Mouse (Mus musculus): ENCODE data around the gene Ampd2. TPM values are rescaled to one million over a fixed set of nuclear protein-coding genes. Genes with fewer than 3 reads are reported as not detected.

Gene Ampd2
- 50.1 and 51.4 TPM in 2 replicates for polyA plus RNA-seq (2015; fragmentation: Nextera tagmentation; extraction: Ambion mirVana)

DNA sequence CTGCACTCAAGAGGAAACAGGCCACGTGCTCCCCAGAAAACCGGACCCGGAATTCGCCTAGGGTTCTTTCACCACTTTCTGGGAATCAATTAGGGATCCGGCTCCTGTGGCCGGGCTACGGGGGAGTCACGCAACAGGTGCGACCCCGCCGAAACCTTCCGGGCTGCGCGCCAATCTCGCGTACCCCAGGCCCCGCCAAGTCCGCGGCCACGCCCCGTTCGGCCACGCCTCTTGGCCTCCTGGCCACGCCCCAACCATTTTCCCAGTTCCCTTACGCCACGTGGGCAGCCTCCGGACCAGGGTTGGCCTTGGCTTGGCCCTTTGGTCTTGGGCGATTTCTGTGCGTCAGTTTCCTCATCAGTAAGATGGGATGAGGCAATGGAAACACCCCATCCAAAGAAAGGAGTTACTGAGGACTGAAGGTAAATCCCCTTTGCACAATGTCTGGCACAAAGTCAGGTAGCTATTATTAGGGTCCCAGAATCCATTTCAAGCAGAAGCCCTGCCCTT, at the start of gene Ampd2:
Gene Ampd2 (minus strand): TSS at position 182 of the 510 bp plus-strand sequence.
- Histone ChIP-seq H3K9me3 (no peaks in the 10 kb centered on the region), H3K36me3 (no peaks in the 10 kb centered on the region), H3K27me3 (no peaks in the 10 kb centered on the region), H3K9ac (peak within 1 kb of the TSS; percentile 69), H3K4me3 (peak within 1 kb of the TSS; percentile 68), H3K27ac (peak within 1 kb of the TSS; percentile 89), H3K4me2 (peak within 1 kb of the TSS; percentile 99), H3K4me1 (peaks cover 69% of the 10 kb centered on the region)
- under 1% methylated on average over 26 of the region's 29 CpGs for WGBS
- ATAC-seq (ENCODE audit: insufficient number of reproducible peaks, low FRiP score, low TSS enrichment, low read depth), result peak; percentile 16

DNA sequence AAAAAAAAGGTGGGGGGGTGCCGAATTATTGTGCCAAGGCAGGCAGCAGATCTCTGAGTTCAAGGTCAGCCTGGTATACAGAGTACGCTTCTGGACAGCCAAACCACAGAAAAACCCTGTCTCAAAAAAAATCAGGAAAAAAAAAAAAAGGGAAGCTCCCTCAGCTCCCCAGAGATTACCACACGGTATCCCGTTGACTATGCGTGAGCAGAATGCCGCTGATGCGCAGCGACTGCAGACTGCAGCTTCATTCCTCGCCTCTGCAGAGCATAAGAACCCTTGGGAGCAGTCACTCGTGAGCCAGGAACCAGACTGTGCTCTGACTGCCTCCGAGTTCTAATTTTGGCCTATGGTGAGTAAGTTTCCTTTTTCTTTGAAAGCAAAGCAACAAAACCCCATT, 48.2 kb upstream of the Ampd2 start:
- H3K27me3 ChIP-seq, result no peaks in the 10 kb centered on the region
- 81% methylated on average over 11 of the region's 11 CpGs for WGBS
- no peak overlapping the region for H3K27ac ChIP-seq
- no peak overlapping the region for H3K4me2 ChIP-seq
- peaks cover 5% of the 10 kb centered on the region; the same call in 1 of the 2 replicates for H3K4me1 ChIP-seq
- ATAC-seq (ENCODE audit: insufficient number of reproducible peaks, low FRiP score, low TSS enrichment, low read depth), result no peak
- H3K9me3 ChIP-seq, result no peaks in the 10 kb centered on the region
- no peak overlapping the region for H3K4me3 ChIP-seq
- H3K9ac ChIP-seq, result no peak overlapping the region
- H3K36me3 ChIP-seq, result no peaks in the 10 kb centered on the region

DNA sequence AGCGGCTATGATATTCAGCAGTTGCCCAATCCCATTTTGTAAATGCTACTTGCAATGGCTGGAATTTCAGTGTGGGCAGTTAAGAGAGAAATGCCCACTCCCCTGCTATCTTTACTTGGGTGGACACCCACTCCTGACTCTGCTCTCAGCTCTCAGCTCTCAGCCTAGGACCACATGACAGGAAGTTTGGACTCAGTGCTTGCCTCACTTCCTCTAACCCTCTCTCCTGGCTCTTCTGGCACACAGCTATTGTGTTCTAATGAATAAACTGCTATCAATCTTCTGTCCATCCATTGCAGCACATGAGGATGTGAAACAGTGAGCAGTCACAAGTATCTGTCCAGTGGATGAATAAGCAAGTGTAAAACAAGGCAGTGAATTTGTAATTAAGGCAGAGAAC, 46.0 kb upstream of the Ampd2 start:
- peaks cover 20% of the 10 kb centered on the region for H3K4me1 ChIP-seq
- WGBS, result 81% methylated on average over 1 of the region's 1 CpGs
- ATAC-seq (ENCODE audit: insufficient number of reproducible peaks, low FRiP score, low TSS enrichment, low read depth), result no peak
- H3K4me2 ChIP-seq, result no peak overlapping the region
- no peaks in the 10 kb centered on the region for H3K36me3 ChIP-seq
- no peak overlapping the region for H3K4me3 ChIP-seq
- H3K9me3 ChIP-seq, result no peaks in the 10 kb centered on the region
- no peaks in the 10 kb centered on the region for H3K27me3 ChIP-seq
- no peak overlapping the region for H3K27ac ChIP-seq
- no peak overlapping the region for H3K9ac ChIP-seq

DNA sequence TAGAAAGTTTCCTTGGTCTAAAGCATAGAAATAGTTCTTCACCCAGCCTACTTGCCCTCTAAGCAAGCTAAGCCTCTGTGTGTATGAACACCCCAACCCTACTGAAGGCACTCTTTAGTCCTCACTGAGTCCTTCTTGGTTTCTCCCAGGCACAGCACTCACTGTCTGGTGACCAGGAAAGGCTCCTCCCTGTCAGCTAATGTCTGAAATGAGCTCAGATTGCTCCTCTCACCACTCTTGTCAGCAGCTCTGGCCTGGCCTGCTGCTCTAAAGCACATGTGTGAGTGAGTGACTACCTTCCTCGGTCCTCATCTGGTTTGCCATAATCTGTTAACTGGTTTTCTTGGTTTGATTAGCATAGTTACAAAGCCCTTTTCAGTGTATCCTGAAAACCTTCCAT, 45.4 kb upstream of the Ampd2 start:
- Histone ChIP-seq H3K4me2 (no peak overlapping the region), H3K4me3 (no peak overlapping the region), H3K4me1 (peaks cover 20% of the 10 kb centered on the region), H3K27me3 (no peaks in the 10 kb centered on the region), H3K36me3 (no peaks in the 10 kb centered on the region), H3K27ac (peak overlapping the region; percentile 8; the same call in 1 of the 2 replicates), H3K9me3 (no peaks in the 10 kb centered on the region), H3K9ac (no peak overlapping the region)
- no peak for ATAC-seq (ENCODE audit: insufficient number of reproducible peaks, low FRiP score, low TSS enrichment, low read depth)
- WGBS, result 64% methylated on average over 1 of the region's 1 CpGs

DNA sequence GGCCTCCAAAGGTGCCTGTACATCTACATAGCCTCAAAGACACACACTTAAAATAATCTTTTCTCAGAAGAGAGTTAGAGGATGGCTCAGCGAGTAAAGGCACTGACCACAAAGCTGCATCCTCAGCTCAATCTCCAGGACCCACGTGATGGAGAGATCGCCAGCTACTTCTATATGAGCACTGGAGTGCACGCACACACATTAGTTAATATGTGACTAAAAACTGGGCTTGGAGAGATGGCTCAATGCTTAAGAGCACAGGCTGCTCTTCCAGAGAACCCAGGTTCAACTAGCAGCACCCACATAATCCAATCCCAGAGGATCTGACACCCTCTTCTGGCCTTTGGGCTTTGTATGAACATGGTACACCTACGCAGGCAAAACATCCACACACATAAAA, 44.8 kb upstream of the Ampd2 start:
- no peaks in the 10 kb centered on the region for H3K36me3 ChIP-seq
- H3K4me3 ChIP-seq, result no peak overlapping the region
- H3K9me3 ChIP-seq, result no peaks in the 10 kb centered on the region
- H3K4me1 ChIP-seq, result peaks cover 20% of the 10 kb centered on the region
- H3K9ac ChIP-seq, result no peak overlapping the region
- no peak overlapping the region for H3K27ac ChIP-seq
- H3K4me2 ChIP-seq, result no peak overlapping the region
- H3K27me3 ChIP-seq, result no peaks in the 10 kb centered on the region
- no peak for ATAC-seq (ENCODE audit: insufficient number of reproducible peaks, low FRiP score, low TSS enrichment, low read depth)
- WGBS, result 93% methylated on average over 5 of the region's 5 CpGs

DNA sequence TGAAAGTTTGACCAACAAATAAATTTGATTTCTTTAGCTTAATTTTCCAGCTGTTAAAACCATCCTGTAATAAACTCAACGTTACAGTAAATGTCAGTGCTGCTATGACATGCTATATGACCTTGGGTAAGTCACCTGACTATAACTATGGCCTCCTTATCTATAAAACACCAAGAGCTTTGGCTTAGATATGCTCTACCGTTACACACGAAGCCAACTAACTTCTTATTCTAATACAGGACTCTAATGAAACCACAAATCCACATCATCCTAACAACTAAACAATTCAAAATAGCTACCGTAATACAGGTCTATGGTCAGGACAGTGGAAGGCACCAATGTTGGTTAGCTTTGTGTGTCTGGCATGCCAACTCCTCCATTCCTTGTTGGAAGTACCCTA, 43.4 kb upstream of the Ampd2 start:
- Histone ChIP-seq H3K4me1 (peaks cover 20% of the 10 kb centered on the region), H3K4me2 (no peak overlapping the region), H3K9me3 (no peaks in the 10 kb centered on the region), H3K36me3 (no peaks in the 10 kb centered on the region), H3K27me3 (no peaks in the 10 kb centered on the region), H3K4me3 (no peak overlapping the region), H3K27ac (no peak overlapping the region), H3K9ac (no peak overlapping the region)
- 88% methylated on average over 4 of the region's 4 CpGs for WGBS
- ATAC-seq (ENCODE audit: insufficient number of reproducible peaks, low FRiP score, low TSS enrichment, low read depth), result no peak

DNA sequence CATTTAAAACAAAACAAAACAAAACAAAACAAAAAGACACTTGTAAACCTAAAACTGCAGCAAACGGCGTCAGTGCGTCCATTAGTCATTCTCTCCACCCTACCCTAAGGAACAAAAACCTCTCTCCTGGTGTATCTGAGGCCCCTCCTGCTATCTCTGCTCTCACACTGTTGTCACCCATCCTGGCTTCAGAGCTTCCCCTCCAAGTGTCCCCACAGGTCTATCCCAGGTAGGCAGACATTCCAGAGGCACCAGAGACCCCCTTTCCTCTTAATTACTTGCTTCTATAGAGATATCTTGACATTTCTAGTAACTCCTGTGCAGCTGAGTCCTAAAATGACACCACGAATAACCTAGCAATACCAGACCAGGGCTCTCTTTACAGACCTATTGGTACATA, 42.9 kb upstream of the Ampd2 start:
- 85% methylated on average over 4 of the region's 4 CpGs for WGBS
- ATAC-seq (ENCODE audit: insufficient number of reproducible peaks, low FRiP score, low TSS enrichment, low read depth), result no peak
- no peak overlapping the region for H3K4me3 ChIP-seq

DNA sequence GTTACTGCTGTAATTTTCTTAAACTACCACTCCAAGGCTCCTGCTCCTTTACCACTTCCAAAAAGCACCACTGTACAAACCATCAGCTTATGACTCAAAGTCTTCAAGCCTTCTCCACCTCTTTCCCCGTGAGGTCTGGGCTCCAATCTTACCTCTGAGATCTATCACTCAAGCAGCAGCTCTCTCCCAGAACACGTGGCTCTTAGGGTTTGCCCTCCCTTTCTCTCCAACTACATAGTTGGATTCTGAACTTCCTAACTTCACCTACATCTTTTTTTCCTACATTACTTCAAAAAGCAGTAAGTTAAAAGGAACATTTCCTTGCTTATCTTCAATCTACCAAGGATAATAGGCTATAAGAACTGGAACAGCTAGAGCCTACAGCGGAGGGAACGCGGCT, 42.1 kb upstream of the Ampd2 start:
- no peak overlapping the region for H3K9ac ChIP-seq
- H3K27ac ChIP-seq, result 0 out of 2 replicates have a peak overlapping the region, but pooled peaks have one; percentile 4
- no peak overlapping the region for H3K4me3 ChIP-seq
- ATAC-seq (ENCODE audit: insufficient number of reproducible peaks, low FRiP score, low TSS enrichment, low read depth), result no peak
- 0 out of 2 replicates have a peak, but pooled peaks cover under 1% of the 10 kb centered on the region for H3K36me3 ChIP-seq
- H3K4me1 ChIP-seq, result peaks cover 20% of the 10 kb centered on the region
- H3K4me2 ChIP-seq, result no peak overlapping the region
- no peaks in the 10 kb centered on the region for H3K9me3 ChIP-seq
- no peaks in the 10 kb centered on the region for H3K27me3 ChIP-seq
- WGBS, result 68% methylated on average over 5 of the region's 5 CpGs

More for the DNA sequence above, 42.9 kb upstream of the Ampd2 start:
- Histone ChIP-seq H3K27ac (no peak overlapping the region), H3K27me3 (no peaks in the 10 kb centered on the region), H3K9me3 (no peaks in the 10 kb centered on the region), H3K36me3 (no peaks in the 10 kb centered on the region), H3K4me2 (no peak overlapping the region), H3K4me1 (peaks cover 20% of the 10 kb centered on the region), H3K9ac (no peak overlapping the region)

DNA sequence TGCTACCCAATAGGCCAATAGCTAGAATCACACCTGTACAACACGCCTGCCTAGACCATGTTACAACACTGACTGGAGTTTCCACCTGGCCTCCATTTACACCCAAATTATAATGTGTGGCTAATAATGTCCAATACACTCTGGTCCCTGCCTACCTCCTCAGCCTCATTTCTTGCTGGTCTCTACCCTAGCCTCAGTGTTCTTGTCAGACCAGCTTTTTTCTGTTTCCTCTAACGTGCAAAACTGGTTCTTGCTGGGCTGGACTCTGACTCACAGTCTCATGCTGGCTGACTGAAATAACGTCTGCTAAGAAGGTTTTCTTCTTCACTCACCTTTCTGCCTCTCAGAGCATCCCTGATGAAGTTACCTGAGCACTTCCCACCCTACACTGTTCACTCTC, 39.9 kb upstream of the Ampd2 start:
- Histone ChIP-seq H3K9me3 (no peaks in the 10 kb centered on the region), H3K36me3 (peaks cover 16% of the 10 kb centered on the region), H3K27ac (no peak overlapping the region), H3K4me2 (no peak overlapping the region), H3K4me3 (no peak overlapping the region), H3K4me1 (peaks cover 15% of the 10 kb centered on the region), H3K27me3 (no peaks in the 10 kb centered on the region), H3K9ac (no peak overlapping the region)
- ATAC-seq (ENCODE audit: insufficient number of reproducible peaks, low FRiP score, low TSS enrichment, low read depth), result no peak
- 73% methylated on average over 3 of the region's 3 CpGs for WGBS

DNA sequence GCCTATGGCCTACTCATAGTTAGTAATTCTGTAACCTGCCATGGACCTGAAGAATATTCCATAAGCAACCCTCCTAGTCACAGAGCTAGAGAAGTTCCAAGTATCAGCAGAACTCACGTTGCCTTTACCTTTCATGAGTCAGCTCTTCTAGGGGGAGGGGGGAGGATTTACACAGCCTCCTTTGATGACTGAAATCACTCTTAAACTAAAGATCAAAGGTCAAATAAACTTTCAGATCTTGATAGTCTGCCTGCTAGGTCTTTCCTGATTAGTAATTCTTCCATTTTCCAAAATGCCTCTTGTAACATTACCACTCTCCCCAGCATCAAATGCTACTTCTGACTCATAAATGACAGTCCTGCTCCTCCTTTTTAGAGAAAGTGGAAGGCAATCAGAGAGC, 37.7 kb upstream of the Ampd2 start:
- Histone ChIP-seq H3K4me3 (no peak overlapping the region), H3K27me3 (no peaks in the 10 kb centered on the region), H3K9me3 (no peaks in the 10 kb centered on the region), H3K4me2 (no peak overlapping the region), H3K27ac (no peak overlapping the region), H3K36me3 (peaks cover 28% of the 10 kb centered on the region), H3K4me1 (peaks cover 10% of the 10 kb centered on the region), H3K9ac (no peak overlapping the region)
- 43% methylated on average over 1 of the region's 1 CpGs for WGBS
- ATAC-seq (ENCODE audit: insufficient number of reproducible peaks, low FRiP score, low TSS enrichment, low read depth), result no peak

DNA sequence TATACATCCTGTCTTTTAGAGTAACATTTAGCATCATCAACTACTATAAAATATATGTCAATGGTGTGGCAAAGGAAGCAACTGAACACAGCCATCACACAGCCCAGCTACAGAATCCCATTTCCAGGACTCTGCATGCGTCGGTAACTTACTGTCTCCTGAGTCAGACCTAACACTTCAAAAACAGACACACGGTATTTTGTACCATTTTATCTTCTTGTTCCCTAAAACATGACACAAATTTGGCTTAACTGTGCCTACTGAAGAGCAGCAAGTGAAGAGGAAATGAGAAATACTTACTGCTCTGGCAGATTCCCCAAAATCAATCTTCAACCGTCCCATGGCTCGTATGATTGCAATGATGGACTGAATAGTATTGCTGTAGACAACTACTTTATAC, 36.8 kb upstream of the Ampd2 start:
- 90% methylated on average over 5 of the region's 5 CpGs for WGBS
- no peaks in the 10 kb centered on the region for H3K27me3 ChIP-seq
- peaks cover 3% of the 10 kb centered on the region; the same call in 1 of the 2 replicates for H3K4me1 ChIP-seq
- no peak overlapping the region for H3K4me2 ChIP-seq
- no peak overlapping the region for H3K27ac ChIP-seq
- H3K36me3 ChIP-seq, result peaks cover 35% of the 10 kb centered on the region
- H3K9ac ChIP-seq, result no peak overlapping the region
- H3K4me3 ChIP-seq, result no peak overlapping the region
- no peaks in the 10 kb centered on the region for H3K9me3 ChIP-seq
- ATAC-seq (ENCODE audit: insufficient number of reproducible peaks, low FRiP score, low TSS enrichment, low read depth), result no peak

DNA sequence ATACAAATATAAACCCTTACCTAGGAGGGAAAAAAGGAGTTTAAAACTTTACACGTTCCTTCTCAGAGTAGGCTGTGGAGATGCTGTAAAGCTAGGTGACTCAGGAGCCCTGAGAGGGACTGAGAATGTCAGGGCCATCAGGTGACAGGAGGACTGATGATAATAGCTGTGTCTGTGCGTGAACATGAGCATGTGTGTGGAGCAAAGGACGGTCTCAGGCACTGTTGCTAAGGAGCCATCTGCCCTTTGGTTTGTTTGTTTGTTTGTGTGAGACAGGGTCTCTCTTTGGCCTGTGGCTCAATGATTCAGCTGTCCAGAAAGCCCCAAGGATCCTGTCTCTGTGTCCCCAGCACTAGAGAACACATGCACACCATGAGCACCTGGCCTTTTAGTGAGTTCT, 34.6 kb upstream of the Ampd2 start:
- Histone ChIP-seq H3K4me3 (no peak overlapping the region), H3K9ac (no peak overlapping the region), H3K27me3 (no peaks in the 10 kb centered on the region), H3K9me3 (no peaks in the 10 kb centered on the region), H3K4me1 (no peaks in the 10 kb centered on the region), H3K27ac (no peak overlapping the region), H3K36me3 (peaks cover 51% of the 10 kb centered on the region), H3K4me2 (no peak overlapping the region)
- WGBS, result 88% methylated on average over 3 of the region's 3 CpGs
- no peak for ATAC-seq (ENCODE audit: insufficient number of reproducible peaks, low FRiP score, low TSS enrichment, low read depth)

DNA sequence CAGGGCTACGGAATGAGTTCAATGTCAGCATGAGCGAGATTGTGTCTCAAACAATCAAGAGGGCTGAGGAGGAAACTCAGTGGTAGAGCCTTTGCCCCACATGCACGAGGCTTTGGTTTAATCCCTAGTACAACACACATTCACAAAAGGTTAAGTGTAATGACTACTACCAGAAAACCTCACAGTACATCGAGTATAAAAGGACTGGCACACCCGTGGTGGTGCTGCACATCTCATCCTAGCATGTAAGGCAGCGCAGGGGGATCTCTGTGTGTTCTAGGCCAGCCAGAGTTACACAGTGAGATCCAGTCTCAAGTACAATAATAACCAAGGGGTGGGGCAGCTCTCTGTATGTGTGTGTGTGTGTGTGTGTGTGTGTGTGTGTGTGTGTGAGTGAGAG, 31.0 kb upstream of the Ampd2 start:
- Histone ChIP-seq H3K27ac (no peak overlapping the region), H3K36me3 (peaks cover 58% of the 10 kb centered on the region), H3K4me3 (no peak overlapping the region), H3K9me3 (no peaks in the 10 kb centered on the region), H3K4me2 (no peak overlapping the region), H3K27me3 (no peaks in the 10 kb centered on the region), H3K9ac (no peak overlapping the region), H3K4me1 (no peaks in the 10 kb centered on the region)
- 91% methylated on average over 6 of the region's 6 CpGs for WGBS
- no peak for ATAC-seq (ENCODE audit: insufficient number of reproducible peaks, low FRiP score, low TSS enrichment, low read depth)

Data from limb, embryonic 15.5 days (tissue).